Mouse (Mus musculus): ENCODE measurements around the gene Mknk2.

DNA sequence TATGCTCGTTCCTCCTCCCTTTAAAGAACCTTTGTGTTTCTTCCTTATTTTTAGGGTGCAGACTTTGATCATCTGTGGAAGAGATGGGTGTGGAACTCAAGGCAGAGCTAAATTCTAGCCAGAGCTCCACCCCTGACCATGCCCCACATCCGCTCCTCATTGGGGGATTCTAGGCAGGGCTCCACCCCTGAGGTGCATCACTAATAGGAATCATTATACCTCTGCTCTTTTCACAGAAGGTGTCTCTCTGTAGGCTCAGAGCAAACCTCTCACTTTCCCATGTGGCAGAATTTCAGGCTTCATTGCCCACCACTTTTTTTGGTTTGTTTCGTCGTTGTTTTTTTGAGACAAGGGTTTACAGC lies 19.1 kb downstream of the Mknk2 start:
- no peak for TF ChIP-seq CTCF (IDR thresholded peaks at IDR 0.05; ENCODE audit: borderline replicate concordance, control insufficient read depth, extremely low read depth, insufficient read depth, low read length, poor library complexity)
- TF ChIP-seq POLR2A (IDR thresholded peaks at IDR 0.05; ENCODE audit: control insufficient read depth, extremely low read depth, insufficient read depth, low read length, poor library complexity): no peak
